Mouse (Mus musculus): ENCODE results near the gene Mmp3.
"Not testable (repeated sequence)": the region's sequence is repeated elsewhere in the genome, so short reads cannot be mapped to it uniquely, and the experiment has no call there.

Mmp3 gene

GRCm38 (mm10) chr9:7445522-7445921 lies at the start of gene Mmp3:
Mmp3 (plus strand) TSS chr9:7445822.
- Histone ChIP-seq H3K4me1 (replicated peaks; ENCODE audit: low read depth, low read length) (no peaks in the 10 kb centered on the region), H3K4me3 (replicated peaks; ENCODE audit: low read length) (no peak within 1 kb of the TSS), H3K27me3 (ENCODE audit: insufficient read depth, low read length) (no peaks in the 10 kb centered on the region), H3K9me3 (ENCODE audit: low read length) (no peaks in the 10 kb centered on the region), H3K36me3 (ENCODE audit: insufficient read depth, low read length) (no peaks in the 10 kb centered on the region)
- TF ChIP-seq NANOG (IDR thresholded peaks at IDR 0.05; ENCODE audit: borderline replicate concordance, low read length) (no peak), CTCF (conservative IDR thresholded peaks at IDR 0.05; ENCODE audit: low read length) (no peak), POU5F1 (IDR thresholded peaks at IDR 0.05; ENCODE audit: borderline replicate concordance, low read length) (no peak)

DNA sequence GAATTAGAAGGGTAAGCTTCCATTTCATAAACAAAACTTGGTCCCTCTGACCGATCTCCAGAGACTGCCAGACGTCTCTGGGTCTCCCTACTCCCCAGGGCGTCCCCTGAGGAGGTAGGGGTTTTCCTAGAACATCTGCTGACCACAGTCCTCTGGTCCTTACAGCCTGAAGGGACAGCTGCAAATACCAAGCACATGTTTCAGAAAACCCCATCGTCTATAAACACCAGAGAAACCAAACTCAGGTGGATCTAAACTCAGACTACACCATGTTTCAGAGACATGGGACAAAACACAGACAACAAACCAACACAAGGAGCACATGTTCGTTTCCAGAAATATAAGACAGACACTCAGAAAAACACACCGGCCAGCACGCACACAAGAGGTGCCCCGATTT lies 49.1 kb upstream of the Mmp3 start:
- not testable (repeated sequence) for H3K36me3 ChIP-seq (ENCODE audit: insufficient read depth, low read length); H3K4me1 ChIP-seq (replicated peaks; ENCODE audit: low read depth, low read length); H3K27me3 ChIP-seq (ENCODE audit: insufficient read depth, low read length); H3K4me3 ChIP-seq (replicated peaks; ENCODE audit: low read length)
- H3K9me3 ChIP-seq (ENCODE audit: low read length): peaks cover 57% of the 10 kb centered on the region

DNA sequence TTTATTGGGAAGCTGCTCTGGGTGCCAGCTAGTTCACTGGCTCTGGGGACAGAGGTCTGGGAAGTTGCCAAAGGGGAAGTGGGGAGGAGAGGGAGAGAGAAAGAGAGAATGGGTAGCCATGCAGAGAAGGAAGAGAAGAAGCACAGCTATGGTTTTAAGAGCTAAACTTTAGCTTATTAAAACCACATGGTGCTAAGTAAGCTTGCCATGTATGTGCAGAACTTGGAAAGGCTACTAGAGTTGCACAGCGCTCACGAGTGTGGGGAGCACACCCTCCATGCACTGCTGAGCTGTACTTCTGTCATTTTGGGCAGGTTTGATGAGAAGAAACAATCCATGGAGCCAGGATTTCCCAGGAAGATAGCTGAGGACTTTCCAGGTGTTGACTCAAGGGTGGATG lies 7.7 kb downstream of the Mmp3 start:
- H3K9me3 ChIP-seq (ENCODE audit: low read length): no peaks in the 10 kb centered on the region
- TF ChIP-seq CTCF (conservative IDR thresholded peaks at IDR 0.05; ENCODE audit: low read length) (no peak), POU5F1 (IDR thresholded peaks at IDR 0.05; ENCODE audit: borderline replicate concordance, low read length) (no peak), NANOG (IDR thresholded peaks at IDR 0.05; ENCODE audit: borderline replicate concordance, low read length) (no peak)
- H3K4me3 ChIP-seq (replicated peaks; ENCODE audit: low read length): no peak overlapping the region
- H3K36me3 ChIP-seq (ENCODE audit: insufficient read depth, low read length): no peaks in the 10 kb centered on the region
- no peaks in the 10 kb centered on the region for H3K27me3 ChIP-seq (ENCODE audit: insufficient read depth, low read length)
- H3K4me1 ChIP-seq (replicated peaks; ENCODE audit: low read depth, low read length): no peaks in the 10 kb centered on the region

GRCm38 (mm10) chr9:7470262-7470661 lies 24.6 kb downstream of the Mmp3 start:
- H3K27me3 ChIP-seq (ENCODE audit: insufficient read depth, low read length): no peaks in the 10 kb centered on the region
- H3K9me3 ChIP-seq (ENCODE audit: low read length): no peaks in the 10 kb centered on the region
- H3K36me3 ChIP-seq (ENCODE audit: insufficient read depth, low read length): no peaks in the 10 kb centered on the region
- no peak for TF ChIP-seq CTCF (conservative IDR thresholded peaks at IDR 0.05; ENCODE audit: low read length)
- TF ChIP-seq POU5F1 (IDR thresholded peaks at IDR 0.05; ENCODE audit: borderline replicate concordance, low read length): peak; percentile 71; the same call in 1 of the 2 replicates
- no peak overlapping the region for H3K4me3 ChIP-seq (replicated peaks; ENCODE audit: low read length)
- H3K4me1 ChIP-seq (replicated peaks; ENCODE audit: low read depth, low read length): no peaks in the 10 kb centered on the region

GRCm38 (mm10) chr9:7483684-7484394 lies 38.2 kb downstream of the Mmp3 start:
- Histone ChIP-seq H3K9me3 (ENCODE audit: low read length) (no peaks in the 10 kb centered on the region), H3K4me1 (replicated peaks; ENCODE audit: low read depth, low read length) (no peaks in the 10 kb centered on the region), H3K27me3 (ENCODE audit: insufficient read depth, low read length) (no peaks in the 10 kb centered on the region), H3K4me3 (replicated peaks; ENCODE audit: low read length) (no peak overlapping the region), H3K36me3 (ENCODE audit: insufficient read depth, low read length) (no peaks in the 10 kb centered on the region)
- TF ChIP-seq CTCF (conservative IDR thresholded peaks at IDR 0.05; ENCODE audit: low read length) (no peak), NANOG (IDR thresholded peaks at IDR 0.05; ENCODE audit: borderline replicate concordance, low read length) (no peak), POU5F1 (IDR thresholded peaks at IDR 0.05; ENCODE audit: borderline replicate concordance, low read length) (no peak)

- peaks cover 27% of the 10 kb centered on the region for H3K9me3 ChIP-seq (ENCODE audit: low read length)
- H3K4me3 ChIP-seq (replicated peaks; ENCODE audit: low read length): no peak overlapping the region
- no peaks in the 10 kb centered on the region for H3K4me1 ChIP-seq (replicated peaks; ENCODE audit: low read depth, low read length)
- H3K27me3 ChIP-seq (ENCODE audit: insufficient read depth, low read length): no peaks in the 10 kb centered on the region
- H3K36me3 ChIP-seq (ENCODE audit: insufficient read depth, low read length): no peaks in the 10 kb centered on the region
- no peak for TF ChIP-seq NANOG (IDR thresholded peaks at IDR 0.05; ENCODE audit: borderline replicate concordance, low read length)
- no peak for TF ChIP-seq CTCF (conservative IDR thresholded peaks at IDR 0.05; ENCODE audit: low read length)
- TF ChIP-seq POU5F1 (IDR thresholded peaks at IDR 0.05; ENCODE audit: borderline replicate concordance, low read length): no peak
Observed at GRCm38 (mm10) chr9:7501138-7501537, 55.5 kb downstream of the Mmp3 start.

- Histone ChIP-seq H3K36me3 (ENCODE audit: insufficient read depth, low read length) (no peaks in the 10 kb centered on the region), H3K4me1 (replicated peaks; ENCODE audit: low read depth, low read length) (no peaks in the 10 kb centered on the region), H3K27me3 (ENCODE audit: insufficient read depth, low read length) (no peaks in the 10 kb centered on the region), H3K4me3 (replicated peaks; ENCODE audit: low read length) (no peak within 1 kb of the TSS), H3K9me3 (ENCODE audit: low read length) (peaks cover 27% of the 10 kb centered on the region)
- TF ChIP-seq CTCF (conservative IDR thresholded peaks at IDR 0.05; ENCODE audit: low read length) (no peak), NANOG (IDR thresholded peaks at IDR 0.05; ENCODE audit: borderline replicate concordance, low read length) (no peak)
Observed at GRCm38 (mm10) chr9:7502051-7502450, 56.4 kb downstream of the Mmp3 start, which contains the start of gene Mmp10. Mmp10 (plus strand) TSS chr9:7502352.

Measured in E14TG2a.4 (cell line).